Mouse (Mus musculus) liver, embryonic 14.5 days (tissue): ENCODE results near the gene Bcl2.

Source experiments
- CTCF ChIP-seq: IDR thresholded peaks from 2 replicates; pipeline ENCODE4 v1.5.1; 2016; ENCODE audit warnings: antibody characterized with exemption, low read depth, control low read depth
- EP300 ChIP-seq: IDR thresholded peaks from 2 replicates; pipeline ENCODE4 v1.6.1; 2016; ENCODE audit warnings: antibody characterized with exemption, low read depth

DNA sequence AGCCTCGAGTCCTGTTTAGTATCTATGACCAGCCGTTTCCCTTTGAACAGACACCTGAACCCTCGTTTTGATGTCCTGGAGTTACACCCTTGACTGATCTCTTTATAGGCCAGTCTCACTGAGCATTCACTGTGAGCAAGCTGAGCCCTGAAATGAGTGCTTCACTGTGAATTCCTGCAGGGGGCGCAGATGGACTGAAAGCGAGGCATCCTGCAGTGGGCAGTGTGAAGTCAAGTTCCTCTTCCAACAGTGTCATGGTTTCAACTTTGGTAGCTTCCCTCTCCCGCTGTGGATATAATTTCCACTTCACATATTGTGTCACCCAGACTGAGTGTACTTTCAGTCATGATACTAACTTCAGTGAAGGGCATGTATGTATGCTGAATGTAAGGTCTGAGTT is 202.5 kb downstream of the Bcl2 start:
- TF ChIP-seq CTCF (peak; percentile 81), EP300 (no peak)
